Mouse (Mus musculus) testis, adult 2 months (tissue): Measurements from ENCODE around the gene Il31. TPM values are rescaled to one million over a fixed set of nuclear protein-coding genes. Genes with fewer than 3 reads are reported as not detected.

ENCODE experiments used
- H3K27ac ChIP-seq: fragments of 200-500 bp; 2 replicates; pipeline ENCODE4 v1.5.1; 2012; ENCODE audit warnings: low read depth, low read length; ENCODE audit not compliant: control insufficient read depth, insufficient read depth
- H3K27me3 ChIP-seq: fragments of 200-500 bp; 2 replicates; pipeline ENCODE4 v1.6.1; 2012; ENCODE audit warnings: mild to moderate bottlenecking, low read length, moderate library complexity; ENCODE audit not compliant: control insufficient read depth, insufficient read depth
- H3K36me3 ChIP-seq: fragments of 200-500 bp; 2 replicates; pipeline ENCODE4 v1.6.1; 2012; ENCODE audit warnings: mild to moderate bottlenecking, low read length; ENCODE audit not compliant: control insufficient read depth, insufficient read depth
- H3K4me1 ChIP-seq: fragments of 200-500 bp; 2 replicates; pipeline ENCODE4 v1.6.1; 2012; ENCODE audit warnings: low read length; ENCODE audit not compliant: control insufficient read depth, insufficient read depth
- H3K4me3 ChIP-seq: fragments of 200-500 bp; 2 replicates; pipeline ENCODE4 v1.5.1; 2012; ENCODE audit warnings: low read depth, mild to moderate bottlenecking, low read length, moderate library complexity, mixed read lengths; ENCODE audit not compliant: control insufficient read depth
- CTCF ChIP-seq: fragments of 200-500 bp; IDR thresholded peaks from 2 replicates; pipeline ENCODE4 v1.5.1; 2012; ENCODE audit warnings: low read depth, mild to moderate bottlenecking, inconsistent platforms, low read length, moderate library complexity; ENCODE audit not compliant: control insufficient read depth, insufficient read depth, insufficient replicate concordance
- POLR2A ChIP-seq: fragments of 200-500 bp; IDR thresholded peaks from 2 replicates; pipeline ENCODE4 v1.6.1; 2012; ENCODE audit warnings: low read depth, mild to moderate bottlenecking, inconsistent platforms, low read length, moderate library complexity; ENCODE audit not compliant: control insufficient read depth
- polyA plus RNA-seq: library from polyadenylated mRNA; depleted of rRNA; stranded (reverse); fragments of >200 nt; gene quantifications from 2 replicates; pipeline ENCODE4 v1.2.3, GENCODE M21; 2012

The Il31 gene
- polyA plus RNA-seq, 1 experiment: 29.8 TPM

- no peaks in the 10 kb centered on the region for H3K36me3 ChIP-seq
- H3K27me3 ChIP-seq: no peaks in the 10 kb centered on the region
- no peak overlapping the region for H3K27ac ChIP-seq
- TF ChIP-seq CTCF: no peak
- TF ChIP-seq POLR2A: no peak
- no peaks in the 10 kb centered on the region for H3K4me1 ChIP-seq
- H3K4me3 ChIP-seq: no peak overlapping the region
Observed at GRCm38 (mm10) chr5:123473817-123474216, 15.5 kb downstream of the Il31 start.

GRCm38 (mm10) chr5:123470784-123471400, 18.4 kb downstream of the Il31 start:
- H3K4me3 ChIP-seq: no peak overlapping the region

GRCm38 (mm10) chr5:123464638-123465037, 24.7 kb downstream of the Il31 start:
- H3K36me3 ChIP-seq: no peaks in the 10 kb centered on the region
- no peak overlapping the region for H3K27ac ChIP-seq
- no peak overlapping the region for H3K4me3 ChIP-seq
- peaks cover 2% of the 10 kb centered on the region for H3K4me1 ChIP-seq
- TF ChIP-seq POLR2A: no peak
- TF ChIP-seq CTCF: no peak
- no peaks in the 10 kb centered on the region for H3K27me3 ChIP-seq

More at GRCm38 (mm10) chr5:123470784-123471400, 18.4 kb downstream of the Il31 start:
- Histone ChIP-seq H3K4me1 (no peaks in the 10 kb centered on the region), H3K27ac (no peak overlapping the region), H3K27me3 (no peaks in the 10 kb centered on the region), H3K36me3 (no peaks in the 10 kb centered on the region)
- TF ChIP-seq CTCF (no peak), POLR2A (no peak)

- Histone ChIP-seq H3K4me3 (no peak overlapping the region), H3K36me3 (no peaks in the 10 kb centered on the region), H3K27ac (no peak overlapping the region), H3K27me3 (no peaks in the 10 kb centered on the region), H3K4me1 (peaks cover 2% of the 10 kb centered on the region)
- TF ChIP-seq CTCF (no peak), POLR2A (no peak)
Observed at GRCm38 (mm10) chr5:123461420-123461819, 27.9 kb downstream of the Il31 start.

GRCm38 (mm10) chr5:123451886-123452285, 37.4 kb downstream of the Il31 start:
- H3K27me3 ChIP-seq: no peaks in the 10 kb centered on the region
- TF ChIP-seq CTCF (no peak), POLR2A (no peak)
- H3K27ac ChIP-seq: no peak overlapping the region
- 0 out of 2 replicates have a peak, but pooled peaks cover 2% of the 10 kb centered on the region for H3K36me3 ChIP-seq
- H3K4me1 ChIP-seq: no peaks in the 10 kb centered on the region
- no peak overlapping the region for H3K4me3 ChIP-seq

GRCm38 (mm10) chr5:123444849-123445334, 44.4 kb downstream of the Il31 start:
- TF ChIP-seq CTCF: no peak
- no peak for TF ChIP-seq POLR2A
- H3K27ac ChIP-seq: no peak overlapping the region
- no peaks in the 10 kb centered on the region; the same call in 1 of the 2 replicates for H3K36me3 ChIP-seq
- H3K27me3 ChIP-seq: no peaks in the 10 kb centered on the region
- no peaks in the 10 kb centered on the region for H3K4me1 ChIP-seq
- no peak overlapping the region for H3K4me3 ChIP-seq

GRCm38 (mm10) chr5:123444069-123444468, 45.2 kb downstream of the Il31 start:
- H3K36me3 ChIP-seq: no peaks in the 10 kb centered on the region; the same call in 1 of the 2 replicates
- no peak overlapping the region for H3K4me3 ChIP-seq
- H3K27me3 ChIP-seq: no peaks in the 10 kb centered on the region
- H3K27ac ChIP-seq: no peak overlapping the region
- TF ChIP-seq CTCF (peak; percentile 64; the same call in 1 of the 2 replicates), POLR2A (no peak)
- H3K4me1 ChIP-seq: no peaks in the 10 kb centered on the region
